In the genomic region with DNA sequence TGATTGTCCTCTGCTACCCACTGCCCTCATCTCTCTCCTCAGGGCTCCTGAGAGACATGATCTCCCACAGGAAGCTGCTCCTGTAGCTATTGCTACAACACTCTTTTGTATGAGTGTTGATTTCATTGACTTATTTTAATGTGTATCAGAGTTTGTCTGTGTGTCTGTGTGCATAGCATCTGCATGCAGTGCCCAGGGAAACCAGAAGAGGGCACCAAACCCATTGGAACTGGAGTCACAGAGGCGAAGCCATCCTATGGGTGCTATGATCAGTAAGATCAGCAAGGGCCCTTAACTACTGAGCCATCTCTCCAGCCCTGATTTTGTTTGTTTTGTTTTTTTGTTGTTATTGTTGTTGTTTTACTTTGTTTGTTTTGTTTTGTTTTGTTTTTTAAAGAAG, we compare ENCODE assay signal across 10 mouse cellular contexts. TPM values are rescaled to one million over a fixed set of nuclear protein-coding genes. Genes with fewer than 3 reads are reported as not detected.
DNase-seq lines count a peak whose midpoint lies in the region; ATAC-seq and TF ChIP-seq lines count a peak whose summit lies in the region.
"Had no signal": no experiment of that assay in that cellular context is flagged by ENCODE, and none has a peak within 500 bp of the region (broad histone marks: within the 10 kb centered on the region; RNA-seq: fewer than 3 reads in every experiment).

No protein-coding gene starts in this region.

- no peak overlapping the region for H3K4me2 ChIP-seq in forebrain, postnatal 0 days (ENCODE audit: low read depth)
- H3K4me2 ChIP-seq in forebrain, embryonic 16.5 days (ENCODE audit: low read length), result no peak overlapping the region

- H3K36me3 ChIP-seq in forebrain, postnatal 0 days (ENCODE audit: insufficient read depth), result no peaks in the 10 kb centered on the region
- H3K36me3 ChIP-seq in forebrain, embryonic 16.5 days (ENCODE audit: control insufficient read depth, insufficient read depth), result no peaks in the 10 kb centered on the region

- TF ChIP-seq CTCF in forebrain, postnatal 0 days (IDR thresholded peaks at IDR 0.05; ENCODE audit: low read depth), result peak; percentile 84
- peak; percentile 73 for TF ChIP-seq CTCF in lung, adult 2 months (IDR thresholded peaks at IDR 0.05; ENCODE audit: insufficient read depth, low read length)

- no peak for TF ChIP-seq POLR2A in lung, adult 2 months (IDR thresholded peaks at IDR 0.05; ENCODE audit: borderline replicate concordance, extremely low read depth, low read depth, low read length)

- no peaks in the 10 kb centered on the region for H3K27me3 ChIP-seq in forebrain, postnatal 0 days (ENCODE audit: insufficient read depth, low read length)
- H3K27me3 ChIP-seq in forebrain, embryonic 16.5 days (replicated peaks; ENCODE audit: control insufficient read depth, insufficient read depth, low read length), result no peaks in the 10 kb centered on the region

- 40% methylated on average over 1 of the region's 1 CpGs for WGBS in forebrain, postnatal 0 days
- WGBS in forebrain, embryonic 16.5 days, result 52% methylated on average over 1 of the region's 1 CpGs
- 49% methylated on average over 1 of the region's 1 CpGs for WGBS in lung, adult 2 months

- H3K9me3 ChIP-seq in forebrain, postnatal 0 days (ENCODE audit: low read length), result no peaks in the 10 kb centered on the region
- H3K9me3 ChIP-seq in forebrain, embryonic 16.5 days (ENCODE audit: control insufficient read depth, low read length), result no peaks in the 10 kb centered on the region

- no peak overlapping the region for H3K4me3 ChIP-seq in forebrain, postnatal 0 days (ENCODE audit: low read depth, low read length)
- H3K4me3 ChIP-seq in forebrain, embryonic 16.5 days (replicated peaks; ENCODE audit: low read length), result no peak overlapping the region
- no peak overlapping the region for H3K4me3 ChIP-seq in lung, adult 2 months (replicated peaks; ENCODE audit: extremely low read depth, low read depth, low read length)

- no peaks in the 10 kb centered on the region for H3K4me1 ChIP-seq in forebrain, postnatal 0 days (ENCODE audit: insufficient read depth)
- H3K4me1 ChIP-seq in forebrain, embryonic 16.5 days (replicated peaks; ENCODE audit: control insufficient read depth, insufficient read depth, low read length), result no peaks in the 10 kb centered on the region
- H3K4me1 ChIP-seq in lung, adult 2 months (ENCODE audit: control insufficient read depth, insufficient read depth, low read length), result no peaks in the 10 kb centered on the region

- no peak overlapping the region for H3K9ac ChIP-seq in forebrain, postnatal 0 days
- H3K9ac ChIP-seq in forebrain, embryonic 16.5 days (replicated peaks; ENCODE audit: low read depth, low read length), result no peak overlapping the region

- ATAC-seq in forebrain, postnatal 0 days, result no peak
- no peak for ATAC-seq in forebrain, embryonic 16.5 days
- ATAC-seq in granulocyte monocyte progenitor cell, adult 5-6 weeks (replicated peaks; ENCODE audit: poor library complexity, severe bottlenecking), result peak; percentile 84

- peak; percentile 44 for DNase-seq in forebrain, postnatal 0 days
- peak; percentile 25 for DNase-seq in lung, adult 2 months
- no peak for DNase-seq in lung, adult 18-20 months
- peak; percentile 87 for DNase-seq in ZHBTc4 (ENCODE audit: low read depth, low spot score)
- DNase-seq in naive thymus-derived CD4-positive, alpha-beta T cell, adult 2 months (ENCODE audit: low read depth), result peak; percentile 71
- no peak for DNase-seq in frontal cortex, postnatal 10 days (ENCODE audit: low spot score in 2 of 2)

- no peak overlapping the region for H3K27ac ChIP-seq in forebrain, postnatal 0 days (ENCODE audit: low read depth, low read length)
- no peak overlapping the region for H3K27ac ChIP-seq in forebrain, embryonic 16.5 days (ENCODE audit: low read length)

RNA-seq across cellular contexts. Expression of a gene that starts 7.2 kb away (rescaled TPM):
- total RNA-seq in forebrain, postnatal 0 days (2014; rRNA removed), result not detected in 2 replicates
- polyA plus RNA-seq in forebrain, postnatal 0 days (2015; fragmentation: Nextera tagmentation; extraction: Ambion mirVana), result not detected in 2 replicates
- not detected in 2 replicates for polyA plus RNA-seq in forebrain, embryonic 16.5 days (2015; fragmentation: Nextera tagmentation; extraction: Ambion mirVana)
- 0.11 TPM in 1 of 2 replicates, not detected in the other for polyA plus RNA-seq in lung, adult 2 months (2012; rRNA removed)
- total RNA-seq in granulocyte monocyte progenitor cell, adult 5-6 weeks (2014; fragmentation: Nextera tagmentation), result not detected in 2 replicates
- not detected in 2 replicates for total RNA-seq in granulocyte monocyte progenitor cell, adult 5-6 weeks (2017)
- total RNA-seq: left cerebral cortex, postnatal 25 days had no signal
- polyA plus RNA-seq: stomach, embryonic 14.5 days had no signal

RNA-seq across cellular contexts. Expression of a gene that starts 42.6 kb away (rescaled TPM):
- 283 and 328 TPM in 2 replicates for total RNA-seq in forebrain, postnatal 0 days (2014; rRNA removed)
- 856 and 963 TPM in 2 replicates for polyA plus RNA-seq in forebrain, postnatal 0 days (2015; fragmentation: Nextera tagmentation; extraction: Ambion mirVana)
- 979 and 980 TPM in 2 replicates for polyA plus RNA-seq in forebrain, embryonic 16.5 days (2015; fragmentation: Nextera tagmentation; extraction: Ambion mirVana)
- 90.4 and 220 TPM in 2 replicates for polyA plus RNA-seq in lung, adult 2 months (2012; rRNA removed)
- total RNA-seq in granulocyte monocyte progenitor cell, adult 5-6 weeks (2014; fragmentation: Nextera tagmentation), result 409 and 424 TPM in 2 replicates
- total RNA-seq in granulocyte monocyte progenitor cell, adult 5-6 weeks (2017), result 380 and 423 TPM in 2 replicates

RNA-seq across cellular contexts. Expression of a gene that starts 45.1 kb away (rescaled TPM):
- not detected in 2 replicates for total RNA-seq in forebrain, postnatal 0 days (2014; rRNA removed)
- polyA plus RNA-seq in forebrain, postnatal 0 days (2015; fragmentation: Nextera tagmentation; extraction: Ambion mirVana), result not detected in 2 replicates
- polyA plus RNA-seq in forebrain, embryonic 16.5 days (2015; fragmentation: Nextera tagmentation; extraction: Ambion mirVana), result not detected in 2 replicates
- not detected in 2 replicates for polyA plus RNA-seq in lung, adult 2 months (2012; rRNA removed)
- total RNA-seq in granulocyte monocyte progenitor cell, adult 5-6 weeks (2014; fragmentation: Nextera tagmentation), result not detected in 2 replicates
- total RNA-seq in granulocyte monocyte progenitor cell, adult 5-6 weeks (2017), result not detected in 2 replicates
- total RNA-seq: left cerebral cortex, postnatal 25 days had no signal
- polyA plus RNA-seq: stomach, embryonic 14.5 days had no signal

Comparison
In these comparisons a context has a peak if more than half of its experiments do, and no peak if none do; other contexts are left out.
1. DNase-seq: peak in forebrain, postnatal 0 days (single experiment), lung, adult 2 months (single experiment), ZHBTc4 (single experiment) and naive thymus-derived CD4-positive, alpha-beta T cell, adult 2 months (single experiment); none in lung, adult 18-20 months (0 of 2) and frontal cortex, postnatal 10 days (0 of 2).